Mouse (Mus musculus) midbrain, embryonic 12.5 days (tissue): ENCODE data around the gene Tsc22d3. TPM values are rescaled to one million over a fixed set of nuclear protein-coding genes. Genes with fewer than 3 reads are reported as not detected.

Source experiments
- polyA plus RNA-seq: library from polyadenylated mRNA; unstranded; fragments of >200 nt; fragmentation: Nextera tagmentation; extraction: Ambion mirVana; gene quantifications from 2 replicates; pipeline ENCODE4 v1.2.1, GENCODE M21; 2016

Tsc22d3 gene
- polyA plus RNA-seq, 1 experiment from 2014 or later, result 130 TPM

Other genes starting within 250 kb of the Tsc22d3 start
- gene Prps1, start 144.0 kb downstream of the Tsc22d3 start, polyA plus RNA-seq, result 61.4 and 66.6 TPM in 2 replicates
- 4.3 and 4.6 TPM in 2 replicates for gene Mid2, start 63.9 kb upstream of the Tsc22d3 start, polyA plus RNA-seq
- gene Tex13b, start 212.8 kb upstream of the Tsc22d3 start, polyA plus RNA-seq, result not detected in 2 replicates